Mouse (Mus musculus): ENCODE data around the gene Dnajc2.
"Not testable (repeated sequence)": the region's sequence is repeated elsewhere in the genome, so short reads cannot be mapped to it uniquely, and the experiment has no call there.

Dnajc2 gene

DNA sequence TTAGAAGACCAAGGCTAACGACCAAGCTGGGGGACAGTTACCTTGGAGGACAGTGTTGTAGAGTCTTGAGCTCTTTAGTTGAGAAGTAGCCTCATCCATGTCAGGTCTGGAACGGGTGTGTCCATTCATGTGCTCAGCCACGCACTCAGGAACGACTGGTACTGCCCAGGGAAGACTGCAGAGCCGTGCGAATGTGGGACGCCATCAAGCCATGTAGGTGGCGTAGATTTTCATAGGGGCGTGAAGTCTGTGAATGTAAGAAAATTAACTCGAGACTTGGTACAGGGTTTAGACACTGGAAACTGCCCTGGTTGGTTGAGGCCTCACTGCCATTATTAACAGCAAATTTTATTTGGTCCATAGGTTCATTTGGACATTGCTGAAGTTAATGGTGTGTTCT lies 41.4 kb downstream of the Dnajc2 start:
- DNase-seq (ENCODE audit: low spot score), result no peak

DNA sequence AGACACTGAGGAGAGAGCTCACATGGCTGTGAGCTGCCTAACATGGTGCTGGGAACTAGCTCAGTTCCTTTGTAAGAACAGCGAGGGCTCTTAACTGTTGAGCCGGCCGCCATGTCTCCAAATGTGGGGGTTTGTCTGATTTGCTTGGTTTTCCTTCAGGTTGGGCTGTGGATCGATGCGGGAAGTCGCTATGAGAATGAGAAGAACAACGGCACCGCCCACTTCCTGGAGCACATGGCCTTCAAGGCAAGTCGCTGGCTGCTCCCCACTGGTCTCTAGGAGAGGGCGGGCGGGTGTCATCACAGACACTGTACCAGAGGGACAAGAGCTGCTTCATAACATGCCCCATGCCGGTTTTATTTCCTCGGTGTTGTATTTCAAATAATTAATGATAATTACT lies 45.2 kb downstream of the Dnajc2 start:
- no peak for DNase-seq (ENCODE audit: low spot score)

DNA sequence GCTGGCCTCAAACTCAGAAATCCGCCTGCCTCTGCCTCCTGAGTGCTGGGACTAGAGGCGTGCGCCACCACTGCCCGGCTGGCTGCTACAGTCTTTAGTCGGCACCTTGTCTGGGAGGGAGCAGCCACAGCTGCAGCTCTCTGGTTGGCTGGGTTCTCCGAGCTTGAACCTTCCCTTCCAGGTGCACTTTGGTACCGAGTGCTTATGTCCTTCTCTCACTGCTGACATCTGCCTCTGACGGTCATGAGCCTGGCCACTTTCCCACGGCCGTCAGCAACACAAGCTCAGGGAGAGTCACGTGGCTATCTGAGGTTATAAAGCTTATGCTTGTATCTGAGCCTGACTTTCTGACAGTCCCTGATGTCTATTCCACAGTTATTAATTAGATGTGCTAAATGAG lies 45.9 kb downstream of the Dnajc2 start:
- no peak for DNase-seq (ENCODE audit: low spot score)

DNA sequence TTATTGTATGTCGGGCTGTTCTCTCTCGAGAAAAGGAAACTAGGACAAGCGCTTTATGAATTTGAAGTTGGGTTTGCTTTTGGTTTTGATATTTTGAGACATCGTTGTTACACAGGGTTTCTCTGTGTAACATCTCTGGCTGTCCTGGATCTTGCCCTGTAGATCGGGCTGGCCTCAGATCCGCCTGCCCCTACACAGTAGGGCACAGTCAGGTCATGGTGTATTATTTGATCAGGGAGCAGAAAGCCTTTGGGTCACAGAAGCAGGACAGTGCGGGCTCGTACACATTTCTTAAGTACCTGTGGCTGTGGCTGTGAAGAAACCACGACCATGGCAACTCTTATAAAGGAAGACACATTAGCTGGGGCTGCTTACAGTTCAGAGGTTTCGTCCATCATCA lies 47.4 kb downstream of the Dnajc2 start:
- no peak for DNase-seq (ENCODE audit: low spot score)

DNA sequence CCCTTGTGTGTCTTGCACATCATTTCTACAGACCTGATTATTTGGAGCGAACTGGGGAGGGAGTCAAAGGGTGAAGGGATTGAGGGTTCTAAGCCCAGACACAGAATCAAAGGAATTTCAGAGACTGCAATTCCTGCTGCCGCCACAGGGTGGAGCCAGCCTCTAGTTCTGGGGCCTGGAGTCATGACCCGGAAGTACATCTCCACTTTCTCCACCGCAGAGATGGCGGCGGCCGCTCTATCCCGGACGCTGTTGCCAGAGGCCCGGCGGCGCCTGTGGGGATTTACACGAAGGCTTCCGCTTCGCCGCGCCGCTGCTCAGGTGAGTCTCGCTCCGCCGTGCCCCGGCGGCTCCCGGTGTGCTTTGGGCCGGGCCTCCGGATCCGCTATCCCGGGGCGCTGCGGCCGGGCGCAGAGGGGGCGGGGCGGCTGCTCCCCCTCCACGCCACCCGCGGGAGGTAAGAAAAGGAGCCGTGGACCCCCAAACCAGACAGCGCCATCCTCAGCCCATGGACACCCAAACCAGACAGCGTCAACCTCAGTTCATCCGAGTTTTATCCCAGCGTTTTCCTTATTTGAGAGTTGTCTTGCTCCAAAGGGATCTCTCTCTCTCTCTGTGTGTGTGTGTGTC lies 48.0 kb downstream of the Dnajc2 start, which contains the start of gene Pmpcb:
Gene Pmpcb (plus strand): TSS at position 186 of the 630 bp plus-strand sequence.
- DNase-seq (ENCODE audit: low spot score), result peak; percentile 88

DNA sequence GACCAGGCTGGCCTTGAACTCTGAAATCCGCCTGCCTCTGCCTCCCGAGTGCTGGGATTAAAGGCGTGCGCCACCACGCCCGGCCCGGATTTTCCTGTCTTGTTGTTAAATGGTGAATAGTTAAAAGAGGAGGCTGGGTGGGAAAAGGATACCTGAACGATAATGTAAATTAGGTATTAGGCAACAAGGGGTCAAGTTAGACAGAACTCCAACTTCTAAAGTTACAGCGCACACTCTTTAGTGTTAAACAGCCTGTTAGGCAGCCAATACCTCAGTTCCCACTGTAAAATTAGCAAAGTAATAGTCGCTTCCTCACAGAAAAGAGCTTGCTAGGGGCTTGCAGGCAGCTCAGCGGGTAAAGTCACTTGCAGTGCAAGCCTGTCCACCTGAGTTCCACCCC lies 49.0 kb downstream of the Dnajc2 start:
- DNase-seq (ENCODE audit: low spot score), result no peak

DNA sequence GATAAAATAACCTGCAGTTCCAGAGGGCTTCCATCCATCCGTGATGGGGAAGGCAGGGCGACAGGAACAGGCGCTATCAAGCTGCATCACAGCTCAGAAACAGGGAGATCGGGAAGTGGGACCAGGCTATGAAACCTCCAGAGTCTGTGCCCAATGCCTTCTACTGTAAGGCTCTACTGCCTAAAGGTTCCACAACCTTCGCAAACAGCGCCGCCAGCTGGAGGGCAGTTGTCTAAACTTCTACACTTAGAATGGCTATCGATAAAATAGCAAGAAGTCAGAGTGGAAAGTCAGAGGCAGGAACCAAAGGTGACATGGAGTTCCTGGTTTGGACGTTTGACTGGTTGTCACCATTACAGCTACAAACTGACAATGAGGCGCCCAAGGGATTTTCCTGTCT lies 49.5 kb downstream of the Dnajc2 start:
- DNase-seq (ENCODE audit: low spot score), result peak; percentile 69

DNA sequence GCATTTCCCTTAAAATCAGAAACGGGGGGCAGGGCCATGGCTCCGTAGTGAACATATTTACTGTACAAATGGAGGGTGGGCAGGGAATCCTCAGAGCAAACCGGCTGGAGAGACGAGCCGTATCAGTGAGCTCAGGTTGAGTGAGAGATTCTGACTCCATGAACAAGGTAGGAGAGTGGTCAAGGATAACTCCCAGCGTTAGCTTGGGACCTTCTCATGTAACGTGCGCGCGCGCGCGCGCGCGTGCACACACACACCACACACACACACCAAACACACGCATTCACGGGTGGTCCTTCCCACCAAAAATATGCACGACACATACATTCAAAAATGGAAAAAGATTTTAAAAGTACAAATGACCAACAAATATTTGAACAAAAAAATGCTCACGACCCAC lies 50.0 kb downstream of the Dnajc2 start:
- no peak for DNase-seq (ENCODE audit: low spot score)

DNA sequence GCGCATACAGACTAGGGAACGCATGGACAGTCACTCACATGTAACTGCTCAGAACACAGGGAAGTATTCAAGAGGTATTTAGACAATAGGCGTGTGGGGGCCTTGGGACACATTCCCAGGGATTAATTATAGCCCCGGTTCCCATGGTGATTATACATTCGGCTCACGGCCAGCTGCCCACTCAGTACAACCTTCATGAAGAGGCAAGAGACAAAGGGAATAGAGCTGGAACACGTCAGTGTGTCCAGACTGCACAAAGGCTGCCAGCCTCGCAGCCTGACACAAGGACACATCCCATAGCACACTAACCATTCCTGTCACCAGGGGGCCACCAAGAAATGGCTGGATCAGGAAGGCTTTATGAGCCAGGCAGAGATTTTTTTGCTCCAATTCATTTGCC lies 52.1 kb downstream of the Dnajc2 start:
- no peak for DNase-seq (ENCODE audit: low spot score)

DNA sequence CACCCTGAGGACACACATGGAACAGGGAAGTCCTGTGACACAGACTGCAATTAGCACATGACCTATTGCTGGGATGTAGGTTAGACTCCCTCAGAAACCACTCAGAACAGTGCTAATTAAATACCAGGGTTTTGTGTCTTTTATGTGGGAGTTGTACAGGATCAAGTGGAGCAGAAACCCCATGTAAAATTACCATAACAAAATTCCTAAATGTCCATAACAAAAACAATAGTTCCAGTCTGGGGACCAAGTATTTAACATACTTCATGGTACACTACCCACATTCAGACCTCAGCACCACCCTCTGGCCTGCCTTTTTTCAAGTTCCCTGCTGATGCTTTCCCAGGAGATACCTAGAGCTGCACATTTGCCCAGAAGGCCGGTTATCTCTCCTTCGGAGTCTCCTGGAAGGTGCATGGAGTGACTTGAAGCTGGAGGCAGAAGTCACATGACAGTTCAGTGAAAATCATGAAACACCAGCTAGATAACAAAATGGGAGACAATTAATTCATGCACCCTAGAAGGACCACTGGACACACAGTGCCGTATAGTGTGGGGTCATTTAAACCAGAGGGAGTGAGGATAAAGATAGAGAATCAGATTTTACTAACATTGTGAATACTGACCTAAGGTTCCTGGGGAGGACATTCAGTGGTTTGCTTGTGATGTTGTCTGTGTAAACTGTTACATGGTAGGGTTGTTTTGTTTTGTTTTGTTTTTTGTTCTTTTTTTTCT lies 52.7 kb downstream of the Dnajc2 start:
- no peak for DNase-seq (ENCODE audit: low spot score)

DNA sequence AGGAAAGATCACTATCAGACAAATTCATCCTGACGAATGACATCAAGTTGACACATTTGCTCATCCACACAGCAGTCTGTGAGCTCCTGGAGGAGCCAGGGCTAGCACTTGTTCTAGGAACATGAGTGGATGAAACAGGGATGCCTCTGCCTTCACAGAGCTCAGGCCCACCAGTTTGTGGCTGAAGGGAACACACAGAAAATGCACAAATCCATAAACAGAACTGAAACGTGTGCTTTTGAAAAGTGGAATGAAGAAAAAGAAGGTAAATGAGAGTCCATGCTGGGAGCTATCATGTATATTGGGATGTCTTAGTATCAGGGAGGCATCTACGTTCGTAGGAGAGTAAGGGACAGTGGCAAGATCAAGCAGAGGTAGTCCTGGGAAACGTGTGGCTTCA lies 55.9 kb downstream of the Dnajc2 start:
- DNase-seq (ENCODE audit: low spot score), result no peak

DNA sequence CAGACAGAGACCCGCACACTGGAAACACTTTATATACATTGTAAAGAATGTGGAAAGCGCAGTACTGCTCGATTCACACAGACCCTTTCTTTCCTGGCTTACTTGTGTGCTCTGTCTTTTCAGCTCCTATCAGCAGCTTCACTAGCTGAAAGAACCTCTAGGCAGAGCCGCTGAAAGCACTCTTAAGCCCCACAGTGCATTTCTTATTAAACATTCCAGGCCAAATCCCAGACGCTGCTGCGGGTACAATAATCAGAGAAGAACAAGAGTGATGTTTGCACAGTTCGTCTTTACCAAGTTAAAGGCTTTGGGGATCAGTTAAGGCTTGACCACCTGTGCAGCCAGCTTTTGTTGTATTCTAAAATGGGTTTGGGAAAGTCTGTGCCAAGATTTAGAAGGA lies 60.2 kb downstream of the Dnajc2 start:
- no peak for DNase-seq (ENCODE audit: low spot score)

DNA sequence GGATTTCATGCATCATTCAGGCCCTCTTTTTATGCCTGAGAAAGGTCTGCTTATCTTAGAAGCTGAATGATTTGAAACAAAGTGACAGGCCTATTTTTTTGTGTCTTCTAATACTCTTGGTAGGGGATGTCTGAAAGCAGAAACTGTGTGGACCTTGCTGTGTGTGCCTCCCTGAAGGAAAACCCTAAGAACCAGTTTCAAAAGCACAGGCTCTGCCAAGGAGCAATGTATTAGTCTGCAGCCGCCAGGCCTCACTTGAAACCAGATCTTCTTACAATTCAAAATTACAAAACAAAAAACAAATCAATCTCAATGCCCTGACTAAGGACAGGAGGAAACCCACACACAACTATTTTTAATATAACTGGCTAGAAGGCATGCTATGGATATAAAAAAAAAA lies 60.6 kb downstream of the Dnajc2 start:
- DNase-seq (ENCODE audit: low spot score), result no peak

DNA sequence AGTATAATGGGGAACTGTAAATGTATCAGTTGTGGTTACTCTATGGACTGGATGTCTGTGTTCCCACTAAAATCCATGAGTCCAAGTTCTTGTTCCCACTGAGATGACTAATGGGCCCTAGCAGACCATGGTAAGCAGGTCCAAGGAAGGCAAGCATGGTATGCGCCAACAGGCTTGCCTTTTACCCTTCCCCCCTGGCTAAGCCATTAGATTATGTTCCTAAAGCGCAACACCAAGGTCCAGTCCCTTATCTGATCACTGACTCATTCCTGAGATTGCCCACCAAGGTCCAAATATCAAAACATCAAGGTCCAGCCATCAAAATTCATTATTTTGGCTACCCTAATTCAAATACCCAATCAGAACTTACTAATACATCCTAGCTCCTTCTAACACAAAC lies 65.8 kb downstream of the Dnajc2 start:
- DNase-seq (ENCODE audit: low spot score), result no peak

DNA sequence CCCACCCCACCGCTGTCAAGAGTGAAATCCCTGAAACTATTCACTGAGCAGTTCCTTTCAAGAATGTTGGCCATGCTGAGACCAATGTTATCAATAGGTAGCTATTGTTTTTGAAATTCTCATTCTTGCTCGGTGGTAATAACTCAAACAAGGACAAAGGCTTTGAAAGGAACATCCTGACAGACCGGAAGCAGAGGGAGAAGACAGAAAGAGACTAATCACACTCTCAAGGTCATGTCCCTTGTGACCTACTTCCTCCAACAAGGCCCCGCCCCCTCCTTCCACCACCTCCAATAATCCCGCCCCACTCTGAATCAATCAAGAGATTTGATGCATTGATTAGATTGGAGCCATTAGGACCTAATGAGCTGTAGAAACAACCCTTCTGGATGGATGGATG lies 66.5 kb downstream of the Dnajc2 start:
- no peak for DNase-seq (ENCODE audit: low spot score)

DNA sequence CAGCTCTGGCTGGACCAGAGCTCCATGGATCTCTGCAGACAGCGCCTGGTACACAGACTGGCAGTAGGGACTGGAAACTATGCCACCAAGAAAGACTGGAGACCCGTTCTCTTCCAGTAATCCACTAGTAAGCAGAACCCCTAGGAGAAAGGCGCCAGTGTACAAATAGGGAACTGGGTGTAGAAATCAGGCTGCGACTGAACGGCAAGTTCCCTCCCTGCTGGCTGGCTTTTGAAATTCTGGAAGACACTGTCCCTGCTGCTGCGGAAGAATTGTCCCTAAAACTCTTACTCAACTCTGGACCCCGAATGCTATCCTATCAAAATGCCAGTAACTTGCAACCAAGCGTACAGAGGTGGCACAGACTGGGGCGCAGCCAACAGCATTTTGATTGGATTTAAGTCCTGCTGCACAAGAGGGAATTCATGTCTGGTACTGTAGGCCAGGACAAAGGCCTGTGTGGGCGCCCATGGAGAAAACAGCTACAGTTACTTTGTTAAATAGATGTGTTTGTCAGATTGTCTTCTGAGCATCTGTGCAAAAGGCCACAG lies 67.8 kb downstream of the Dnajc2 start:
- DNase-seq (ENCODE audit: low spot score), result no peak

DNA sequence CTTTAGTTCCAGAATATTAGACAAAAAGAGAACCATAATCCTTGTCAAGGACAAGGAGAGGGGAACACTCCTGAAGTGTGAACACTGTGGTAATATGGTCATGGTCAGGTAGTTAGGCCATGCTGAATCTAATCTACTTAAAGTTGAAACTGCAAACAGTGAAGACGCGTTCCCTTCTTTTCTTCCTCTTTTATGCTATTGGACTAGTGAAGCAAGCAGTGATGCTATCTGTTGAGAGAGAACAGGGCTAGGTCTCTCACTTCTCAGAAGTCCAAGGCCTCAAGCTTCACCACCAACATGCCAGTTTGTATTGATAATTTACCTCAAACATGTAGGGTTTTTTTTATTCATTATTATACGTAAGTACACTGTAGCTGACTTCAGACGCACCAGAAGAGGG lies 70.6 kb downstream of the Dnajc2 start:
- no peak for DNase-seq (ENCODE audit: low spot score)

DNA sequence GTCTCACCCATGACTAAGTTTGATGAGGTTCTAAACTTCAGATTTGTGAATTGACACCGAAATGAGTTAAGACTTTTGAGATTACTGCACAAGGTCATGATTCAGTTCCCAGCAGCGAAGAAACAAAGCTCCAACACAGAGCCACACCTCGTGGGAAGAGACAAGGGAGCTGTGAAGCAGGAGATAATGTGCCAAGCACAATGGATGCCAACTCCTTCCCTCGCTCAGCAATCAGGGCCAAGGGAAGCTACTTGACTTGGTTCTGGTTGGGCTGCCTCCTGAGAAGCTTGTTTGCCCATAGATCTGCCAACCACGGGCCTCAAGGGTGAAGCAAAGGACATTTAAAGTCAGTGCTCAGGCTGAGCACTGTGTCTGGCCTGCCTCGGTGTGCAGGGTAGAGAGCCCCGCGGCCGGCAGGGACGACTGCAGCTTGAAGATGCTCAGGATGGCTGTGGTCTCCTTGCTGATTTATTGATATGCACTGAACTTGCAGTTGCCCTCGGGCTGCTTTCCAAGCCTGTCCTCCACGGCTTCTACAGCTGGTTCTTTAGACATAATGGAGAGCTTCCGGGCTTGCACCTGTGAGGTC lies 72.8 kb downstream of the Dnajc2 start:
- no peak for DNase-seq (ENCODE audit: low spot score)

DNA sequence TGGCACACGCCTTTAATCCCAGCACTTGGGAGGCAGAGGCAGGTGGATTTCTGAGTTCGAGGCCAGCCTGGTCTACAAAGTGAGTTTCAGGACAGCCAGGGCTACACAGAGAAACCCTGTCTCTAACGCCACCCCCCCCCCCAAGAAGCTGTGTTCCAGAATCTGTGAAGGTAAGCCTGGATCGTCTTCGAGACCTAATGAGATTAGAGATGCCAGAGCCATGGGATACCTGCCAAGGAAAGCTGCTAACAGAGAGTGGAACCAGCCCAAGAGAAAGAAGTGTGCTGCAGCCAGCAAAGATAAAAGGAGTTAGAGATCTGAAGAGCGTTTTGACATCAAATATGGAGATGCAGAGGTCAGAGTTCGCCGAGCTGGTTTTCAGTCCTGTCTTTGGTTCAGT lies 77.0 kb downstream of the Dnajc2 start:
- DNase-seq (ENCODE audit: low spot score), result not testable (repeated sequence)

All from T-cell, adult 2 months (primary cell).